8 mouse cellular contexts compared by ENCODE assay signal in the genomic region with DNA sequence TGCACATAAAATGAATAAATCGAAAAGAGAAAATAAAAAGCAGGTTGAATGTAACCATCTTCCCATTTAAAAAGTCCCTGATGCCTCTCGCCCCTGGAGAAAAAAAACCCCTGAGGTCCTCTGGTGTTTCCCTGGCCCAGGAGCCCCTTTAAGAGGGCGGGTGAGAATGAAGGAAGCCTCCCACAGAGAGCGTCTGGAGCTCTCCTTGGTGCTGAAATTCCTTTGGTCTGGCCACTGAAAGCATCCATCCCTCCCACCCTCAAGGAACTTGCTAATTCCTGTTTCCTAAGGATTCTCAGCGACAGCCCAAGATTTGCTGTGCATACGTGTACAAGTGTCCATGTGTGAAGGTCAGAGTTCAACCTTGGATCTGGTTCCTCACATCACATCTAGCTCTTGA. TPM values are rescaled to one million over a fixed set of nuclear protein-coding genes. Genes with fewer than 3 reads are reported as not detected.
DNase-seq lines count a peak whose midpoint lies in the region; ATAC-seq lines count a peak whose summit lies in the region.

No protein-coding gene starts in this region.

- intact Hi-C loops in gastrocnemius, postnatal 14 days (cut with DNase I; ENCODE audit: low total_unique reads), result loop anchor here (2.0 to 5.0 kb wide), 2 partner anchors 44 to 128 kb away; no protein-coding TSS in a partner anchor

- DNase-seq in heart, adult 9 months (ENCODE audit: low spot score in 2 of 2), result peak; percentile 34 to 50
- DNase-seq in heart, adult 11 months, result no peak
- DNase-seq in MEL-GATA-1-ER (ENCODE audit: extremely low read depth, low read depth), result peak; percentile 44
- peak; percentile 65 for DNase-seq in gastrocnemius, postnatal 14 days
- peak; percentile 27 to 54 for DNase-seq in lung, adult 18-20 months
- DNase-seq in testis, postnatal 14 days (ENCODE audit: low spot score), result peak; percentile 54
- no peak for DNase-seq in layer of hippocampus, postnatal 36 days

- no peak for ATAC-seq in erythroid progenitor cell, adult 5-6 weeks (replicated peaks; ENCODE audit: low FRiP score, poor library complexity, severe bottlenecking)

RNA-seq across cellular contexts. Expression of a gene that starts 6.4 kb away (rescaled TPM):
- total RNA-seq in gastrocnemius, postnatal 14 days (2021), result 10 to 100 TPM; 25.5 to 26.1 TPM
- 10 to 100 TPM; 48.6 to 61.9 TPM for total RNA-seq in layer of hippocampus, postnatal 36 days (2021)
- total RNA-seq in erythroid progenitor cell, adult 5-6 weeks (2015; ENCODE audit: low replicate concordance), result 69.6 and 105 TPM in 2 replicates
- 51.7 and 61.7 TPM in 2 replicates for total RNA-seq in erythroid progenitor cell, adult 5-6 weeks (2017; ENCODE audit: low replicate concordance)

RNA-seq across cellular contexts. Expression of a gene that starts 6.5 kb away (rescaled TPM):
- 10 to 100 TPM; 23.7 to 25.2 TPM for total RNA-seq in gastrocnemius, postnatal 14 days (2021)
- total RNA-seq in layer of hippocampus, postnatal 36 days (2021), result 100 to 1,000 TPM; 142 to 147 TPM
- total RNA-seq in erythroid progenitor cell, adult 5-6 weeks (2015; ENCODE audit: low replicate concordance), result 42.8 and 69.6 TPM in 2 replicates
- total RNA-seq in erythroid progenitor cell, adult 5-6 weeks (2017; ENCODE audit: low replicate concordance), result 66.0 and 111 TPM in 2 replicates

RNA-seq across cellular contexts. Expression of a gene that starts 46.6 kb away (rescaled TPM):
- total RNA-seq in gastrocnemius, postnatal 14 days (2021), result 1 to 10 TPM; 3.2 to 3.5 TPM
- total RNA-seq in layer of hippocampus, postnatal 36 days (2021), result 10 to 100 TPM; 49.7 to 57.0 TPM
- total RNA-seq in erythroid progenitor cell, adult 5-6 weeks (2015; ENCODE audit: low replicate concordance), result 21.4 and 36.4 TPM in 2 replicates
- total RNA-seq in erythroid progenitor cell, adult 5-6 weeks (2017; ENCODE audit: low replicate concordance), result 3.3 and 3.8 TPM in 2 replicates

RNA-seq across cellular contexts. Expression of a gene that starts 46.8 kb away (rescaled TPM):
- 1 to 10 TPM; 5.5 to 7.4 TPM for total RNA-seq in gastrocnemius, postnatal 14 days (2021)
- total RNA-seq in layer of hippocampus, postnatal 36 days (2021), result 10 to 100 TPM; 16.0 to 16.1 TPM
- total RNA-seq in erythroid progenitor cell, adult 5-6 weeks (2015; ENCODE audit: low replicate concordance), result 19.5 and 32.3 TPM in 2 replicates
- 9.0 and 25.7 TPM in 2 replicates for total RNA-seq in erythroid progenitor cell, adult 5-6 weeks (2017; ENCODE audit: low replicate concordance)

RNA-seq across cellular contexts. Expression of a gene that starts 49.4 kb away (rescaled TPM):
- 10 to 100 TPM; 23.6 to 30.0 TPM for total RNA-seq in gastrocnemius, postnatal 14 days (2021)
- total RNA-seq in layer of hippocampus, postnatal 36 days (2021), result 10 to 100 TPM; 43.8 to 47.1 TPM
- total RNA-seq in erythroid progenitor cell, adult 5-6 weeks (2015; ENCODE audit: low replicate concordance), result 34.2 and 48.6 TPM in 2 replicates
- 16.8 and 18.1 TPM in 2 replicates for total RNA-seq in erythroid progenitor cell, adult 5-6 weeks (2017; ENCODE audit: low replicate concordance)

Comparison
In these comparisons a context has a peak if more than half of its experiments do, and no peak if none do; other contexts are left out.
1. DNase-seq: peak in heart, adult 9 months (2 of 2), MEL-GATA-1-ER (single experiment), gastrocnemius, postnatal 14 days (single experiment), lung, adult 18-20 months (2 of 2) and testis, postnatal 14 days (single experiment); none in heart, adult 11 months (single experiment) and layer of hippocampus, postnatal 36 days (0 of 2).